10 mouse cellular contexts compared by ENCODE assay signal in the genomic region with DNA sequence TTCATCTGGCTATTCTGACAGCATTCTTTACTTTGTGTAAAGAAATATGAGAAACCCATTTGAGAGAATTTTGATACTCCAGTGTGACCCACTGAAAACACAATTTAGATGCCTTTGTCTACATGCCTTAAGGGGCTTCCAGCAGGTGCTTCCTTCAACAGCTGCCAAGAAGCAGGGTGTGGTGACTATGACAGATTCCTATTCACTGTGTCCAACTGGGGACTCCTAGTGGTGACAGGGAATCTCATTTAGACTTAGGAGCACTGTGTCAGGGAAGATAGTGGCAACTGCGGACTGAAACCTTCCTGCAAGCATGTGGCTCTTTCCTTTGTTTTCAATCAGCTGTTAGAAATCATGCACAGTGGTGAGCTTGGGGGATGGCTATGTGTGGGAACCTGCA. TPM values are rescaled to one million over a fixed set of nuclear protein-coding genes. Genes with fewer than 3 reads are reported as not detected.
DNase-seq lines count a peak whose midpoint lies in the region; ATAC-seq lines count a peak whose summit lies in the region.
"Had no signal": no experiment of that assay in that cellular context is flagged by ENCODE, and none has a peak within 500 bp of the region (broad histone marks: within the 10 kb centered on the region; RNA-seq: fewer than 3 reads in every experiment).

No protein-coding gene starts in this region.

- H3K4me3 ChIP-seq in forebrain, embryonic 14.5 days (ENCODE audit: low read depth, low read length): no peak overlapping the region
- H3K4me3 ChIP-seq in forebrain, embryonic 10.5 days: no peak overlapping the region
- H3K4me3 ChIP-seq in hindbrain, embryonic 14.5 days (replicated peaks; ENCODE audit: low read length): no peak overlapping the region
- H3K4me3 ChIP-seq in intestine, embryonic 16.5 days (ENCODE audit: low read length): no peak overlapping the region
- H3K4me3 ChIP-seq: heart, embryonic 13.5 days; megakaryocyte, embryonic 14.5 days had no signal

- H3K27ac ChIP-seq in forebrain, embryonic 14.5 days (ENCODE audit: low read depth, low read length): no peak overlapping the region
- H3K27ac ChIP-seq in forebrain, embryonic 10.5 days: no peak overlapping the region
- no peak overlapping the region for H3K27ac ChIP-seq in hindbrain, embryonic 14.5 days
- H3K27ac ChIP-seq in intestine, embryonic 16.5 days (ENCODE audit: low read length): no peak overlapping the region
- H3K27ac ChIP-seq: heart, embryonic 13.5 days had no signal

- H3K4me1 ChIP-seq in forebrain, embryonic 14.5 days (ENCODE audit: control insufficient read depth, insufficient read depth, low read length): no peaks in the 10 kb centered on the region
- H3K4me1 ChIP-seq in forebrain, embryonic 10.5 days: no peaks in the 10 kb centered on the region
- no peaks in the 10 kb centered on the region for H3K4me1 ChIP-seq in hindbrain, embryonic 14.5 days (replicated peaks; ENCODE audit: control insufficient read depth, insufficient read depth, low read length)
- H3K4me1 ChIP-seq in intestine, embryonic 16.5 days (ENCODE audit: control insufficient read depth, insufficient read depth, low read length): no peaks in the 10 kb centered on the region
- H3K4me1 ChIP-seq: heart, embryonic 13.5 days had no signal

- H3K27me3 ChIP-seq in forebrain, embryonic 14.5 days (replicated peaks; ENCODE audit: control insufficient read depth, insufficient read depth, low read length): no peaks in the 10 kb centered on the region
- H3K27me3 ChIP-seq in forebrain, embryonic 10.5 days (ENCODE audit: poor library complexity, severe bottlenecking): no peaks in the 10 kb centered on the region
- no peaks in the 10 kb centered on the region for H3K27me3 ChIP-seq in hindbrain, embryonic 14.5 days (ENCODE audit: control insufficient read depth, insufficient read depth, low read length)
- no peaks in the 10 kb centered on the region for H3K27me3 ChIP-seq in intestine, embryonic 16.5 days (replicated peaks; ENCODE audit: control insufficient read depth, insufficient read depth, low read length)
- H3K27me3 ChIP-seq: heart, embryonic 13.5 days; megakaryocyte, embryonic 14.5 days had no signal

- 53% methylated on average over 1 of the region's 1 CpGs for WGBS in forebrain, embryonic 14.5 days
- 52% methylated on average over 1 of the region's 1 CpGs for WGBS in forebrain, embryonic 10.5 days
- WGBS in hindbrain, embryonic 14.5 days: 35% methylated on average over 1 of the region's 1 CpGs
- WGBS in intestine, embryonic 16.5 days: 66% methylated on average over 1 of the region's 1 CpGs

- H3K9me3 ChIP-seq in forebrain, embryonic 14.5 days (replicated peaks; ENCODE audit: control insufficient read depth, low read length): no peaks in the 10 kb centered on the region
- no peaks in the 10 kb centered on the region for H3K9me3 ChIP-seq in forebrain, embryonic 10.5 days
- H3K9me3 ChIP-seq in hindbrain, embryonic 14.5 days (ENCODE audit: control insufficient read depth, low read length): no peaks in the 10 kb centered on the region
- no peaks in the 10 kb centered on the region for H3K9me3 ChIP-seq in intestine, embryonic 16.5 days (ENCODE audit: control insufficient read depth, low read length)
- H3K9me3 ChIP-seq: heart, embryonic 13.5 days; megakaryocyte, embryonic 14.5 days had no signal

- H3K9ac ChIP-seq in forebrain, embryonic 14.5 days (ENCODE audit: low read length): no peak overlapping the region
- H3K9ac ChIP-seq in hindbrain, embryonic 14.5 days: no peak overlapping the region
- no peak overlapping the region for H3K9ac ChIP-seq in intestine, embryonic 16.5 days (ENCODE audit: low read depth, low read length)
- H3K9ac ChIP-seq: heart, embryonic 13.5 days had no signal

- H3K36me3 ChIP-seq in forebrain, embryonic 14.5 days (ENCODE audit: control insufficient read depth, insufficient read depth, low read length): no peaks in the 10 kb centered on the region; the same call in 1 of the 2 replicates
- no peaks in the 10 kb centered on the region for H3K36me3 ChIP-seq in forebrain, embryonic 10.5 days (replicated peaks)
- no peaks in the 10 kb centered on the region for H3K36me3 ChIP-seq in hindbrain, embryonic 14.5 days (replicated peaks; ENCODE audit: control insufficient read depth, insufficient read depth)
- no peaks in the 10 kb centered on the region for H3K36me3 ChIP-seq in intestine, embryonic 16.5 days (ENCODE audit: control insufficient read depth, insufficient read depth, low read length)
- H3K36me3 ChIP-seq: heart, embryonic 13.5 days had no signal

- H3K4me2 ChIP-seq in forebrain, embryonic 14.5 days (ENCODE audit: low read length): no peak overlapping the region
- H3K4me2 ChIP-seq in hindbrain, embryonic 14.5 days (replicated peaks): no peak overlapping the region
- H3K4me2 ChIP-seq in intestine, embryonic 16.5 days (ENCODE audit: low read depth, low read length): no peak overlapping the region
- H3K4me2 ChIP-seq: heart, embryonic 13.5 days had no signal

- peak; percentile 72 for DNase-seq in forebrain, embryonic 14.5 days (ENCODE audit: low spot score)
- DNase-seq in forebrain, embryonic 10.5 days (ENCODE audit: extremely low spot score, low spot score): no peak
- DNase-seq in 3T3-L1 (ENCODE audit: low read depth, low spot score): peak; percentile 20
- DNase-seq in cerebellum, adult 9-11 months: peak; percentile 5
- peak; percentile 67 for DNase-seq in hindbrain, embryonic 14.5 days (ENCODE audit: low spot score)
- peak; percentile 54 for DNase-seq in retina, embryonic 14.5 days (ENCODE audit: low spot score)
- DNase-seq in thymus, postnatal 0 days (ENCODE audit: low spot score): no peak

- peak; percentile 68 for ATAC-seq in forebrain, embryonic 14.5 days
- ATAC-seq in hindbrain, embryonic 14.5 days (ENCODE audit: low FRiP score): peak; percentile 73; the same call in 1 of the 2 replicates
- ATAC-seq in intestine, embryonic 16.5 days: no peak

RNA-seq across cellular contexts. Expression of a gene that starts 51.3 kb away (rescaled TPM):
- 7.4 and 8.6 TPM in 2 replicates for polyA plus RNA-seq in forebrain, embryonic 14.5 days (2014; fragmentation: Nextera tagmentation; extraction: Ambion mirVana)
- polyA plus RNA-seq in forebrain, embryonic 10.5 days (2016; fragmentation: Nextera tagmentation; extraction: Ambion mirVana): 20.0 and 20.5 TPM in 2 replicates
- polyA plus RNA-seq in hindbrain, embryonic 14.5 days (2014; fragmentation: Nextera tagmentation; extraction: Ambion mirVana): 13.2 and 13.6 TPM in 2 replicates
- polyA plus RNA-seq in thymus, postnatal 0 days (2015; fragmentation: Nextera tagmentation; extraction: Ambion mirVana): 11.3 and 12.1 TPM in 2 replicates
- polyA plus RNA-seq in intestine, embryonic 16.5 days (2015; fragmentation: Nextera tagmentation; extraction: Ambion mirVana): 20.6 and 21.0 TPM in 2 replicates

Comparison
In these comparisons a context has a peak if more than half of its experiments do, and no peak if none do; other contexts are left out.
1. DNase-seq: peak in forebrain, embryonic 14.5 days (single experiment), 3T3-L1 (single experiment), cerebellum, adult 9-11 months (single experiment), hindbrain, embryonic 14.5 days (single experiment) and retina, embryonic 14.5 days (single experiment); none in forebrain, embryonic 10.5 days (single experiment) and thymus, postnatal 0 days (single experiment).